Comparison of ENCODE assay signal across 8 mouse cellular contexts in genomic region chr3:104675258-104675851, GRCm38 (mm10). TPM values are rescaled to one million over a fixed set of nuclear protein-coding genes. Genes with fewer than 3 reads are reported as not detected.
A peak's percentile ranks its signal among the peaks of the same experiment; 100 is the strongest.
DNase-seq lines count a peak whose midpoint lies in the region; ATAC-seq and TF ChIP-seq lines count a peak whose summit lies in the region.

No protein-coding gene starts in this region.

- peak overlapping the region; percentile 23 for H3K9ac ChIP-seq in embryonic facial prominence, embryonic 11.5 days (replicated peaks; ENCODE audit: low read length)
- peak overlapping the region; percentile 52 for H3K9ac ChIP-seq in heart, adult 2 months (ENCODE audit: low read depth, low read length)
- no peak overlapping the region for H3K9ac ChIP-seq in limb, embryonic 15.5 days
- H3K9ac ChIP-seq in midbrain, postnatal 0 days (replicated peaks; ENCODE audit: low read length, poor library complexity, severe bottlenecking): peak overlapping the region; percentile 33

- peak; percentile 87 for ATAC-seq in embryonic facial prominence, embryonic 11.5 days (replicated peaks; ENCODE audit: insufficient number of reproducible peaks, low FRiP score, low TSS enrichment, low read depth)
- ATAC-seq in limb, embryonic 15.5 days (ENCODE audit: insufficient number of reproducible peaks, low FRiP score, low TSS enrichment, low read depth): peak; percentile 56; the same call in 1 of the 2 replicates
- peak; percentile 91 for ATAC-seq in midbrain, postnatal 0 days (ENCODE audit: low FRiP score)

- H3K4me2 ChIP-seq in embryonic facial prominence, embryonic 11.5 days (ENCODE audit: low read depth, low read length): peak overlapping the region; percentile 67
- H3K4me2 ChIP-seq in limb, embryonic 15.5 days: peak overlapping the region; percentile 83
- peak overlapping the region; percentile 64 for H3K4me2 ChIP-seq in midbrain, postnatal 0 days (ENCODE audit: low read depth, low read length, poor library complexity, severe bottlenecking)

- 3% methylated on average over 23 of the region's 23 CpGs for WGBS in embryonic facial prominence, embryonic 11.5 days
- WGBS in heart, adult 2 months: 2% methylated on average over 22 of the region's 23 CpGs
- 3% methylated on average over 23 of the region's 23 CpGs for WGBS in kidney, adult 2 months
- 2% methylated on average over 23 of the region's 23 CpGs for WGBS in limb, embryonic 15.5 days
- WGBS in midbrain, postnatal 0 days: 3% methylated on average over 23 of the region's 23 CpGs

- TF ChIP-seq EP300 in heart, adult 2 months (IDR thresholded peaks at IDR 0.05; ENCODE audit: insufficient read depth, low read depth, low read length): peak; percentile 75; the same call in 1 of the 2 replicates

- no peaks in the 10 kb centered on the region for H3K9me3 ChIP-seq in embryonic facial prominence, embryonic 11.5 days (replicated peaks; ENCODE audit: control insufficient read depth, low read length)
- H3K9me3 ChIP-seq in limb, embryonic 15.5 days: no peaks in the 10 kb centered on the region
- H3K9me3 ChIP-seq in midbrain, postnatal 0 days (ENCODE audit: low read length): no peaks in the 10 kb centered on the region

- intact Hi-C loops in heart, adult 2 months (cut with DNase I): loop anchor here (1.0 to 2.0 kb wide), 3 partner anchors 31 to 163 kb away; no protein-coding TSS in a partner anchor

- H3K4me1 ChIP-seq in embryonic facial prominence, embryonic 11.5 days (ENCODE audit: control insufficient read depth, insufficient read depth, low read length): peaks cover 6% of the 10 kb centered on the region; the same call in 1 of the 2 replicates
- peaks cover 13% of the 10 kb centered on the region for H3K4me1 ChIP-seq in heart, adult 2 months (ENCODE audit: control insufficient read depth, insufficient read depth, low read length)
- peaks cover 25% of the 10 kb centered on the region for H3K4me1 ChIP-seq in kidney, adult 2 months (ENCODE audit: control insufficient read depth, insufficient read depth, low read length)
- peaks cover 31% of the 10 kb centered on the region for H3K4me1 ChIP-seq in limb, embryonic 15.5 days
- 0 out of 2 replicates have a peak, but pooled peaks cover 10% of the 10 kb centered on the region for H3K4me1 ChIP-seq in midbrain, postnatal 0 days (ENCODE audit: insufficient read depth, low read length)

- H3K27ac ChIP-seq in embryonic facial prominence, embryonic 11.5 days (replicated peaks; ENCODE audit: low read depth, low read length): no peak overlapping the region
- H3K27ac ChIP-seq in heart, adult 2 months: peak overlapping the region; percentile 84
- peak overlapping the region; percentile 14; the same call in 1 of the 2 replicates for H3K27ac ChIP-seq in kidney, adult 2 months (ENCODE audit: insufficient read depth, low read depth, low read length)
- peak overlapping the region; percentile 22; the same call in 1 of the 2 replicates for H3K27ac ChIP-seq in limb, embryonic 15.5 days
- H3K27ac ChIP-seq in midbrain, postnatal 0 days (ENCODE audit: low read depth, low read length): peak overlapping the region; percentile 13; the same call in 1 of the 2 replicates

- H3K36me3 ChIP-seq in embryonic facial prominence, embryonic 11.5 days (replicated peaks; ENCODE audit: control insufficient read depth, insufficient read depth, low read depth, low read length): no peaks in the 10 kb centered on the region
- H3K36me3 ChIP-seq in heart, adult 2 months (ENCODE audit: control insufficient read depth, insufficient read depth, low read length): peaks cover 2% of the 10 kb centered on the region; the same call in 1 of the 2 replicates
- no peaks in the 10 kb centered on the region for H3K36me3 ChIP-seq in kidney, adult 2 months (ENCODE audit: control insufficient read depth, insufficient read depth, low read length)
- H3K36me3 ChIP-seq in limb, embryonic 15.5 days: no peaks in the 10 kb centered on the region
- no peaks in the 10 kb centered on the region for H3K36me3 ChIP-seq in midbrain, postnatal 0 days (ENCODE audit: insufficient read depth, low read length)

- DNase-seq in 3T3-L1 (ENCODE audit: low read depth, low spot score): peak; percentile 96
- peak; percentile 87 for DNase-seq in adrenal gland, postnatal 14 days
- DNase-seq in embryonic facial prominence, embryonic 11.5 days (ENCODE audit: low spot score): peak; percentile 83
- DNase-seq in heart, adult 2 months: peak; percentile 85 to 86
- DNase-seq in kidney, adult 2 months: peak; percentile 82
- peak; percentile 72 for DNase-seq in midbrain, postnatal 0 days (ENCODE audit: low spot score)
- DNase-seq in spleen, postnatal 10 days (ENCODE audit: low spot score in 2 of 2): peak; percentile 80 to 87

- no peaks in the 10 kb centered on the region for H3K79me2 ChIP-seq in heart, adult 2 months (replicated peaks; ENCODE audit: control insufficient read depth, insufficient read depth, low read length)

- no peak for TF ChIP-seq POLR2A in heart, adult 2 months (IDR thresholded peaks at IDR 0.05; ENCODE audit: insufficient read depth, low read depth, low read length)
- TF ChIP-seq POLR2A in kidney, adult 2 months (IDR thresholded peaks at IDR 0.05; ENCODE audit: low read depth, low read length): no peak

- peak overlapping the region; percentile 29 for H3K4me3 ChIP-seq in embryonic facial prominence, embryonic 11.5 days (ENCODE audit: low read depth, low read length)
- H3K4me3 ChIP-seq in heart, adult 2 months: peak overlapping the region; percentile 57
- H3K4me3 ChIP-seq in kidney, adult 2 months (ENCODE audit: insufficient read depth, low read depth, low read length): peak overlapping the region; percentile 37
- peak overlapping the region; percentile 44 for H3K4me3 ChIP-seq in limb, embryonic 15.5 days
- H3K4me3 ChIP-seq in midbrain, postnatal 0 days (ENCODE audit: low read depth, low read length): peak overlapping the region; percentile 30

- TF ChIP-seq CTCF in heart, adult 2 months (IDR thresholded peaks at IDR 0.05): no peak; the same call in 1 of the 2 replicates
- TF ChIP-seq CTCF in kidney, adult 2 months (conservative IDR thresholded peaks at IDR 0.05; ENCODE audit: insufficient read depth, insufficient read length, low read depth, low read length): peak; percentile 86
- peak; percentile 86 for TF ChIP-seq CTCF in midbrain, postnatal 0 days (IDR thresholded peaks at IDR 0.05)

- no peaks in the 10 kb centered on the region for H3K27me3 ChIP-seq in embryonic facial prominence, embryonic 11.5 days (ENCODE audit: control insufficient read depth, insufficient read depth, low read length)
- no peaks in the 10 kb centered on the region for H3K27me3 ChIP-seq in heart, adult 2 months (ENCODE audit: control insufficient read depth, insufficient read depth, low read length)
- H3K27me3 ChIP-seq in kidney, adult 2 months (replicated peaks; ENCODE audit: control insufficient read depth, insufficient read depth, low read length): no peaks in the 10 kb centered on the region
- H3K27me3 ChIP-seq in limb, embryonic 15.5 days: no peaks in the 10 kb centered on the region
- no peaks in the 10 kb centered on the region for H3K27me3 ChIP-seq in midbrain, postnatal 0 days (ENCODE audit: insufficient read depth, low read length)

RNA-seq across cellular contexts. Expression of gene Slc16a1, which starts 36.9 kb away (rescaled TPM):
- total RNA-seq in adrenal gland, postnatal 14 days (2021): 77.1 and 104 TPM in 2 replicates
- polyA plus RNA-seq in embryonic facial prominence, embryonic 11.5 days (2014; fragmentation: Nextera tagmentation; extraction: Ambion mirVana): 45.9 and 46.6 TPM in 2 replicates
- total RNA-seq in heart, adult 2 months (2021): 100 to 1,000 TPM; 157 to 177 TPM
- polyA plus RNA-seq in heart, adult 2 months (2012; rRNA removed): 91.9 and 179 TPM in 2 replicates
- polyA plus RNA-seq in kidney, adult 2 months (2012; rRNA removed): 18.3 and 23.1 TPM in 2 replicates
- 43.7 and 45.6 TPM in 2 replicates for polyA plus RNA-seq in limb, embryonic 15.5 days (2015; fragmentation: Nextera tagmentation; extraction: Ambion mirVana)
- total RNA-seq in midbrain, postnatal 0 days (2014; rRNA removed): 31.2 and 36.6 TPM in 2 replicates
- 19.1 and 20.5 TPM in 2 replicates for polyA plus RNA-seq in midbrain, postnatal 0 days (2015; fragmentation: Nextera tagmentation; extraction: Ambion mirVana)
